Mouse (Mus musculus) heart, postnatal 0 days (tissue): ENCODE measurements at regions not wholly inside any gene's neighbourhood (a gene's known extent, or its start where the extent isn't known, plus 50 kb on each side); places are given as distances from the start of the nearest gene placed in this dataset.

Experiments
- ATAC-seq: fragments of 200-750 bp; cut with Nextera tagmentation; 2 replicates; pipeline ENCODE4 v1.8.0; 2017; ENCODE audit warnings: low read depth, moderate number of reproducible peaks, moderate library complexity; ENCODE audit not compliant: insufficient read depth
- DNase-seq: peaks from one replicate; pipeline ENCODE4 v3.0.0-alpha.2; 2016; ENCODE audit warnings: low spot score
- H3K27ac ChIP-seq: fragments of 300-500 bp; sonication (generic); 2 replicates; pipeline ENCODE4 v1.5.1; 2014; ENCODE audit warnings: low read depth, mild to moderate bottlenecking
- H3K27me3 ChIP-seq: fragments of 300-500 bp; sonication (generic); 2 replicates; pipeline ENCODE4 v1.6.1; 2014; ENCODE audit warnings: low read length, mixed read lengths; ENCODE audit not compliant: control insufficient read depth, insufficient read depth
- H3K36me3 ChIP-seq: fragments of 300-500 bp; sonication (generic); replicated peaks from 2 replicates; pipeline ENCODE4 v1.6.1; 2014; ENCODE audit warnings: low read length, mixed read lengths; ENCODE audit not compliant: control insufficient read depth, insufficient read depth
- H3K4me1 ChIP-seq: fragments of 300-500 bp; sonication (generic); 2 replicates; pipeline ENCODE4 v1.6.1; 2014; ENCODE audit warnings: antibody characterized with exemption; ENCODE audit not compliant: control insufficient read depth, insufficient read depth
- H3K4me2 ChIP-seq: fragments of 300-500 bp; sonication (generic); 2 replicates; pipeline ENCODE4 v1.6.1; 2014; ENCODE audit warnings: low read depth, mild to moderate bottlenecking, low read length, moderate library complexity
- H3K4me3 ChIP-seq: fragments of 300-500 bp; sonication (generic); 2 replicates; pipeline ENCODE4 v1.5.1; 2014; ENCODE audit warnings: low read depth, low read length
- H3K9ac ChIP-seq: fragments of 300-500 bp; sonication (generic); replicated peaks from 2 replicates; pipeline ENCODE4 v1.6.1; 2014; ENCODE audit warnings: low read depth, low read length, mixed read lengths
- H3K9me3 ChIP-seq: fragments of 300-500 bp; sonication (generic); replicated peaks from 2 replicates; pipeline ENCODE4 v1.6.1; 2016; ENCODE audit warnings: low read length; ENCODE audit not compliant: control insufficient read depth
- CTCF ChIP-seq: IDR thresholded peaks from 2 replicates; pipeline ENCODE4 v1.5.1; 2016; ENCODE audit warnings: antibody characterized with exemption, control low read depth, low read depth
- EP300 ChIP-seq: IDR thresholded peaks from 2 replicates; pipeline ENCODE4 v1.6.1; 2016; ENCODE audit warnings: antibody characterized with exemption, low read depth
- WGBS: fragments of 180-500 bp; shearing (Covaris S2); extraction: QIAGEN DNeasy Blood & Tissue Kit; methylation state at CpG from one replicate; pipeline ENCODE4 v1.1.7; 2014; 5-methylcytosine and 5-hydroxymethylcytosine counted together

- Histone ChIP-seq H3K9me3 (no peaks in the 10 kb centered on the region), H3K27me3 (no peaks in the 10 kb centered on the region), H3K4me2 (no peak overlapping the region), H3K9ac (no peak overlapping the region), H3K27ac (no peak overlapping the region), H3K4me3 (no peak overlapping the region), H3K36me3 (no peaks in the 10 kb centered on the region), H3K4me1 (no peaks in the 10 kb centered on the region)
- ATAC-seq (no peak), DNase-seq (no peak)
- no peak for TF ChIP-seq EP300
- TF ChIP-seq CTCF, result no peak
- 69% methylated on average over 5 of the region's 5 CpGs for WGBS
Measured at GRCm38 (mm10) chr15:60333573-60334306, 317.3 kb upstream of the 4933412E24Rik start.

- ATAC-seq, result no peak
- H3K9me3 ChIP-seq, result no peaks in the 10 kb centered on the region
- no peak overlapping the region for H3K27ac ChIP-seq
- H3K27me3 ChIP-seq, result no peaks in the 10 kb centered on the region
- WGBS, result 94% methylated on average over 2 of the region's 2 CpGs
- no peak for DNase-seq
- H3K36me3 ChIP-seq, result no peaks in the 10 kb centered on the region
- no peak overlapping the region for H3K4me2 ChIP-seq
- TF ChIP-seq CTCF, result no peak
- TF ChIP-seq EP300, result no peak
- H3K9ac ChIP-seq, result no peak overlapping the region
- H3K4me3 ChIP-seq, result no peak overlapping the region
- no peaks in the 10 kb centered on the region for H3K4me1 ChIP-seq
Measured at GRCm38 (mm10) chr15:60317577-60317976, 301.2 kb upstream of the 4933412E24Rik start.

GRCm38 (mm10) chr15:60315210-60315609, 298.8 kb upstream of the 4933412E24Rik start:
- H3K27ac ChIP-seq, result no peak overlapping the region
- no peaks in the 10 kb centered on the region for H3K4me1 ChIP-seq
- H3K27me3 ChIP-seq, result no peaks in the 10 kb centered on the region
- WGBS, result 67% methylated on average over 5 of the region's 5 CpGs
- no peaks in the 10 kb centered on the region for H3K36me3 ChIP-seq
- DNase-seq (no peak), ATAC-seq (no peak)
- TF ChIP-seq CTCF (no peak), EP300 (no peak)
- H3K4me2 ChIP-seq, result no peak overlapping the region
- no peak overlapping the region for H3K9ac ChIP-seq
- H3K4me3 ChIP-seq, result no peak overlapping the region
- H3K9me3 ChIP-seq, result no peaks in the 10 kb centered on the region

DNA sequence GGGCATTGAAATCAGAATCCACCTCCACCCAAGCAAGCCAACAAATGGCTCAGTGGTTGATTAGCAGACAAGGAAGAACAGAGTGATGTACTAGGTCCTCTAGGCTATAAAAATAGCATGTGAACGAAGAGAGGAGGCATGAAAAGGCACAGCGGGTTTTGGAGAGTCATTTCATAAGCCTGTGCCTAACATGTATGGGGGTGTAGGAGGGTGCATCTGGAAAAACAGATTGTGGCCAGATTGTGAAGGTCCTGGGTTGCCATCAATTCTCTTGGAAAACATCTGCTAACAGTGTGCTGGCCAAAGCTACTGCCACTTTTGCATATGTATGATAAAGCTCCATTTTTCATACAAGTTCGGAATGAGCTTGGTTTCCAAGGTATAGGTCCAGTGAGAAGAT, 293.5 kb upstream of the 4933412E24Rik start:
- DNase-seq (no peak), ATAC-seq (no peak)
- Histone ChIP-seq H3K36me3 (no peaks in the 10 kb centered on the region), H3K27me3 (no peaks in the 10 kb centered on the region), H3K27ac (no peak overlapping the region), H3K4me1 (no peaks in the 10 kb centered on the region), H3K4me3 (no peak overlapping the region), H3K9me3 (no peaks in the 10 kb centered on the region), H3K9ac (no peak overlapping the region), H3K4me2 (no peak overlapping the region)
- TF ChIP-seq CTCF (no peak), EP300 (no peak)
- 79% methylated on average over 3 of the region's 3 CpGs for WGBS

DNA sequence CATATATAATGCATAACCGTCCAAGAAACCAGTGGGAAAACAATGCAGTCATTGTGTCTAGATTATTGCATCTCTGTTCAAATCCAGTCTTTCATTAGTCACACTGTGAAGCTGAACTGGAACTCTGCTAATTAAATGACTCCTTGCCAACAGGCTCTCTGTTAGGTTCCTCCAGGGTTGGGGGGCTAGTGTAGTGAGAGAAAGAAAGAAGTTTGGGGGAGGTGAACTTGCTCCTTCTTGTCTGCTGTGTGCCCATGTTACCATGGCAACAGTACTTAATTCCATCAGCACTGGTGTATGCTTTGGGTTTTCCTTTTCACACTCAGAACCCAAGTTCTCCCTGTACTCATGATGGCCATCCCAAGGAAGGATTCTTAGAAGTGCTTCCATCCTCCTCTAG, 292.6 kb upstream of the 4933412E24Rik start:
- H3K4me2 ChIP-seq, result no peak overlapping the region
- no peak for DNase-seq
- 80% methylated on average over 1 of the region's 1 CpGs for WGBS
- TF ChIP-seq EP300 (no peak), CTCF (no peak)
- H3K9ac ChIP-seq, result no peak overlapping the region
- no peaks in the 10 kb centered on the region for H3K27me3 ChIP-seq
- H3K36me3 ChIP-seq, result no peaks in the 10 kb centered on the region
- no peak overlapping the region for H3K4me3 ChIP-seq
- no peaks in the 10 kb centered on the region for H3K4me1 ChIP-seq
- H3K9me3 ChIP-seq, result no peaks in the 10 kb centered on the region
- no peak overlapping the region for H3K27ac ChIP-seq
- no peak for ATAC-seq

- WGBS, result 69% methylated on average over 2 of the region's 2 CpGs
- ATAC-seq, result no peak
- no peak for TF ChIP-seq CTCF
- TF ChIP-seq EP300, result no peak
- H3K36me3 ChIP-seq, result no peaks in the 10 kb centered on the region
- no peak overlapping the region for H3K27ac ChIP-seq
- no peak overlapping the region for H3K9ac ChIP-seq
- no peak for DNase-seq
- no peaks in the 10 kb centered on the region for H3K27me3 ChIP-seq
- no peaks in the 10 kb centered on the region for H3K9me3 ChIP-seq
- no peaks in the 10 kb centered on the region for H3K4me1 ChIP-seq
- H3K4me2 ChIP-seq, result no peak overlapping the region
- no peak overlapping the region for H3K4me3 ChIP-seq
Measured at GRCm38 (mm10) chr15:60308126-60308525, 291.7 kb upstream of the 4933412E24Rik start.
